7 mouse cellular contexts compared by ENCODE assay signal in the genomic region with DNA sequence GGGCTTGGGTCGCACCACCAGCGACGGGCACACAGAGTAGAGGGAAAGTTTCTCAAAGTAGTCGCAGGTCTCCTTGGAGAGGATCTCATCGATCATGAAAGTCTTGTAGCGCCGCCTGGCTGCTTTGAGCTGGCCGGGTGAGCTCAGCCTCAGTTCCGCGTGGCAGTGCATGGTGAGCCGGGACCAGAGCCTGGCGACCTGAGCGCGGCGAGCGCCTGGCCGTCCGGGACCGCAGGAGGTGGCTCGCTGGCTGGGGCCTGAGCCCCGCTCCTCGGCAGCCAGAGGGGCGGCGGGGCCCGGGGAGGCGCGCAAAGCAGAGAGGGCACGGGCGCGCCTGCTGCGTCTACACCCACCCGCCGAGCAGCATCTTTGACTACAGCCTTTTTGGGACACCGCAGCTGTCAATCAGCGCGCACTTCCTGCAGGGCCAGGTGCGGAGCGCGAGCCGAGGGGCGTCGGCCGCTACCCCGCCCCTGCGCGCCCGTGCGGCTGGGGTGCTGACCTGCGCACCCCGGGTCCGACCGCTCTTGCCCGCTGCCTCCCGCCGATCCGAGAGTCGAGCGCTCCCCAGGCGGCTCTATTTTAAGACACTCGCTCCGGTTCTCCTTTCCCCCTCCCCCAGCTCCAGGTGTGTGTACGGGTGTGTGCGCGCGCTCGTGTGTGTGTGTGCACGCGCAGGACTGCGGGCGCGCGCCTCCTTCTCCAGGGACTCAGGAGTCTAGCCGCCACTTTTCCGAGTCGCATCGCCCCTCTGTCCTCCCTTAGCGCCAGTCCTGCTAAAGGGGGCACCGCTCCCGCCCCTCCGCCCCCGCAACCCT. TPM values are rescaled to one million over a fixed set of nuclear protein-coding genes. Genes with fewer than 3 reads are reported as not detected.
DNase-seq lines count a peak whose midpoint lies in the region; ATAC-seq and TF ChIP-seq lines count a peak whose summit lies in the region.

Barx2 (minus strand) TSS at position 542 of the 818 bp plus-strand sequence.

- peak within 1 kb of the TSS; percentile 5; the same call in 1 of the 2 replicates for H3K4me3 ChIP-seq in bone marrow macrophage, adult 2 months (ENCODE audit: insufficient read depth, low read length)
- H3K4me3 ChIP-seq in embryonic facial prominence, embryonic 14.5 days (ENCODE audit: low read depth, low read length): peak within 1 kb of the TSS; percentile 63
- peak within 1 kb of the TSS; percentile 60 for H3K4me3 ChIP-seq in limb, embryonic 12.5 days (replicated peaks)
- peak within 1 kb of the TSS; percentile 51 for H3K4me3 ChIP-seq in midbrain, embryonic 15.5 days

- H3K36me3 ChIP-seq in embryonic facial prominence, embryonic 14.5 days (ENCODE audit: control insufficient read depth, insufficient read depth, low read length): no peaks in the 10 kb centered on the region
- no peaks in the 10 kb centered on the region for H3K36me3 ChIP-seq in limb, embryonic 12.5 days
- no peaks in the 10 kb centered on the region for H3K36me3 ChIP-seq in midbrain, embryonic 15.5 days (replicated peaks)

- TF ChIP-seq POLR2A in bone marrow macrophage, adult 2 months (IDR thresholded peaks at IDR 0.05; ENCODE audit: borderline replicate concordance, low read depth, low read length): no peak

- H3K4me1 ChIP-seq in bone marrow macrophage, adult 2 months (ENCODE audit: control insufficient read depth, insufficient read depth, low read length): no peaks in the 10 kb centered on the region
- H3K4me1 ChIP-seq in embryonic facial prominence, embryonic 14.5 days (ENCODE audit: control insufficient read depth, insufficient read depth, low read length): 0 out of 2 replicates have a peak, but pooled peaks cover 8% of the 10 kb centered on the region
- H3K4me1 ChIP-seq in limb, embryonic 12.5 days (replicated peaks): peaks cover 48% of the 10 kb centered on the region
- peaks cover 26% of the 10 kb centered on the region for H3K4me1 ChIP-seq in midbrain, embryonic 15.5 days

- peak within 1 kb of the TSS; percentile 63 for H3K9ac ChIP-seq in embryonic facial prominence, embryonic 14.5 days (ENCODE audit: low read depth, low read length)
- H3K9ac ChIP-seq in limb, embryonic 12.5 days (replicated peaks): peak within 1 kb of the TSS; percentile 51
- peak within 1 kb of the TSS; percentile 36; the same call in 1 of the 2 replicates for H3K9ac ChIP-seq in midbrain, embryonic 15.5 days

- peak; percentile 84 for ATAC-seq in embryonic facial prominence, embryonic 14.5 days (ENCODE audit: low read depth)
- peak; percentile 50 for ATAC-seq in limb, embryonic 12.5 days (ENCODE audit: insufficient number of reproducible peaks, insufficient read depth, low FRiP score, low TSS enrichment, low read depth)
- ATAC-seq in midbrain, embryonic 15.5 days (replicated peaks): peak; percentile 92

- H3K4me2 ChIP-seq in embryonic facial prominence, embryonic 14.5 days (ENCODE audit: low read depth, low read length): peak within 1 kb of the TSS; percentile 97
- H3K4me2 ChIP-seq in limb, embryonic 12.5 days: peak within 1 kb of the TSS; percentile 97
- H3K4me2 ChIP-seq in midbrain, embryonic 15.5 days: peak within 1 kb of the TSS; percentile 96

- no peaks in the 10 kb centered on the region for H3K9me3 ChIP-seq in embryonic facial prominence, embryonic 14.5 days (ENCODE audit: control insufficient read depth, low read length)
- H3K9me3 ChIP-seq in limb, embryonic 12.5 days: no peaks in the 10 kb centered on the region
- H3K9me3 ChIP-seq in midbrain, embryonic 15.5 days: no peaks in the 10 kb centered on the region

- peak; percentile 88 for DNase-seq in embryonic facial prominence, embryonic 14.5 days (ENCODE audit: low spot score)
- DNase-seq in heart, adult 8-10 months (ENCODE audit: low spot score): peak; percentile 41
- peak; percentile 48 to 63 for DNase-seq in kidney, adult 8-10 months
- peak; percentile 36 for DNase-seq in testis, postnatal 14 days (ENCODE audit: low spot score)

- peaks cover 89% of the 10 kb centered on the region for H3K27me3 ChIP-seq in embryonic facial prominence, embryonic 14.5 days (replicated peaks; ENCODE audit: control insufficient read depth, insufficient read depth, low read length)
- peaks cover 82% of the 10 kb centered on the region for H3K27me3 ChIP-seq in limb, embryonic 12.5 days
- peaks cover 75% of the 10 kb centered on the region for H3K27me3 ChIP-seq in midbrain, embryonic 15.5 days (replicated peaks)

- WGBS in embryonic facial prominence, embryonic 14.5 days: under 1% methylated on average over 39 of the region's 81 CpGs
- WGBS in limb, embryonic 12.5 days: under 1% methylated on average over 77 of the region's 81 CpGs
- under 1% methylated on average over 78 of the region's 81 CpGs for WGBS in midbrain, embryonic 15.5 days

- peak; percentile 42; the same call in 1 of the 2 replicates for TF ChIP-seq CTCF in bone marrow macrophage, adult 2 months (IDR thresholded peaks at IDR 0.05; ENCODE audit: low read depth, low read length)

- no peak within 1 kb of the TSS for H3K27ac ChIP-seq in bone marrow macrophage, adult 2 months (ENCODE audit: insufficient read depth, low read depth, low read length)
- no peak within 1 kb of the TSS for H3K27ac ChIP-seq in embryonic facial prominence, embryonic 14.5 days (replicated peaks; ENCODE audit: low read depth, low read length)
- H3K27ac ChIP-seq in limb, embryonic 12.5 days: no peak within 1 kb of the TSS
- H3K27ac ChIP-seq in midbrain, embryonic 15.5 days: no peak within 1 kb of the TSS

RNA-seq across cellular contexts. Expression of gene Barx2, which starts in this region (rescaled TPM):
- not detected in 2 replicates for polyA plus RNA-seq in bone marrow macrophage, adult 2 months (2012; ENCODE audit: insufficient read depth, insufficient read length, missing spikeins)
- 4.3 and 5.5 TPM in 2 replicates for polyA plus RNA-seq in embryonic facial prominence, embryonic 14.5 days (2014; fragmentation: Nextera tagmentation; extraction: Ambion mirVana)
- under 1 TPM in 3 of 4 experiments, not detected in 1; 0.16 to 0.35 (median 0.17) TPM for total RNA-seq in heart, adult 8-10 months (2022)
- 1.1 and 1.2 TPM in 2 replicates for polyA plus RNA-seq in limb, embryonic 12.5 days (2016; fragmentation: Nextera tagmentation; extraction: Ambion mirVana)
- 0.17 TPM in 1 of 2 replicates, not detected in the other for polyA plus RNA-seq in midbrain, embryonic 15.5 days (2015; fragmentation: Nextera tagmentation; extraction: Ambion mirVana)

Comparison
In these comparisons a context has a peak if more than half of its experiments do, and no peak if none do; other contexts are left out.
1. Peak in DNase-seq in heart, adult 8-10 months; RNA of the gene not detected or under 1 TPM.
2. Peak in ATAC-seq, H3K4me3 ChIP-seq, H3K9ac ChIP-seq and H3K4me2 ChIP-seq in midbrain, embryonic 15.5 days; RNA of the gene not detected or under 1 TPM.
3. H3K4me3 ChIP-seq: peak in every context shown above with its lines; median percentile 63 in embryonic facial prominence, embryonic 14.5 days; 60 in limb, embryonic 12.5 days; 51 in midbrain, embryonic 15.5 days; 5 in bone marrow macrophage, adult 2 months.
4. DNase-seq: peak in every context shown above with its lines; median percentile 88 in embryonic facial prominence, embryonic 14.5 days; 56 in kidney, adult 8-10 months; 41 in heart, adult 8-10 months; 36 in testis, postnatal 14 days.